Comparison of ENCODE assay signal across 10 mouse cellular contexts in the genomic region with DNA sequence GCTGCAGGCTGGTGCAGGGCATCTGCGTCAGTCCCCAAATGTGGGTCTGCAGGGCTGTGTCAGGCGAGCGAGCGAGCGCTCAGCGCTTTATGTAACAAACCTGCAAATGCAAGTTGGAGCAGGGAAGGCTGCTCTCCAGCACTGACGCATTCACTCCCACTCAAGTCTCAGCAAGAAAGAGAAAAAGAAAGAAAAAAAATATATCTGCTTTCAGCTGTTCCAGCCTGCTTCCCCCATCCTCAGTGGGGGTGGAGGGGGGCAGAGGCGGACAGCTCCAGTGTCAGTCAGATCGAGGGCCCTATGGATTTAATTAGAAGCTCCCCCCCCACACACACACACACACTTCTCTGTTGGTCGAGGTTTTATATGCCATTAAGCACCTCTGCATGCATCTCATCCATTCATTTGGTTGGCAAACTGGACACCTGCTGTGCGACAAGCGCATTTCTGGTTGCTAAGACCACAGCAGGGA. TPM values are rescaled to one million over a fixed set of nuclear protein-coding genes. Genes with fewer than 3 reads are reported as not detected.
A peak's percentile ranks its signal among the peaks of the same experiment; 100 is the strongest.
DNase-seq lines count a peak whose midpoint lies in the region; ATAC-seq lines count a peak whose summit lies in the region.
"Had no signal": no experiment of that assay in that cellular context is flagged by ENCODE, and none has a peak within 500 bp of the region (broad histone marks: within the 10 kb centered on the region; RNA-seq: fewer than 3 reads in every experiment).

No protein-coding gene starts in this region.

- intact Hi-C loops in heart, postnatal 10 days (cut with DNase I), result loop anchor here (5.0 kb wide), 1 partner anchor 61 kb away; no protein-coding TSS in a partner anchor

- no peak for DNase-seq in frontal cortex, postnatal 25 days (ENCODE audit: low spot score in 2 of 2)
- DNase-seq in layer of hippocampus, adult 9-11 months, result peak; percentile 82
- no peak for DNase-seq in adrenal gland, postnatal 36 days
- no peak for DNase-seq in heart, postnatal 10 days
- no peak for DNase-seq in lung, postnatal 10 days

- peak; percentile 55 for ATAC-seq in frontal cortex, adult (ENCODE audit: low TSS enrichment)
- ATAC-seq in embryonic facial prominence, embryonic 15.5 days (ENCODE audit: insufficient number of reproducible peaks, low FRiP score, low TSS enrichment, low read depth), result no peak
- 0 out of 2 replicates have a peak, but pooled peaks have one; percentile 1 for ATAC-seq in neural tube, embryonic 13.5 days (ENCODE audit: low read depth)

- 14% methylated on average over 12 of the region's 12 CpGs for WGBS in embryonic facial prominence, embryonic 15.5 days
- 16% methylated on average over 12 of the region's 12 CpGs for WGBS in neural tube, embryonic 13.5 days

- H3K27me3 ChIP-seq in embryonic facial prominence, embryonic 15.5 days, result peaks cover 22% of the 10 kb centered on the region
- peaks cover 28% of the 10 kb centered on the region for H3K27me3 ChIP-seq in neural tube, embryonic 13.5 days

- H3K9me3 ChIP-seq in embryonic facial prominence, embryonic 15.5 days (replicated peaks), result no peaks in the 10 kb centered on the region
- no peaks in the 10 kb centered on the region for H3K9me3 ChIP-seq in neural tube, embryonic 13.5 days

- no peak overlapping the region for H3K4me3 ChIP-seq in embryonic facial prominence, embryonic 15.5 days (replicated peaks)
- peak overlapping the region; percentile 54; the same call in 1 of the 2 replicates for H3K4me3 ChIP-seq in neural tube, embryonic 13.5 days

- no peaks in the 10 kb centered on the region for H3K36me3 ChIP-seq in embryonic facial prominence, embryonic 15.5 days
- H3K36me3 ChIP-seq in neural tube, embryonic 13.5 days, result no peaks in the 10 kb centered on the region

- peak overlapping the region; percentile 90; the same call in 1 of the 2 replicates for H3K4me2 ChIP-seq in embryonic facial prominence, embryonic 15.5 days (replicated peaks)
- H3K4me2 ChIP-seq in neural tube, embryonic 13.5 days, result peak overlapping the region; percentile 78

- H3K9ac ChIP-seq in embryonic facial prominence, embryonic 15.5 days, result no peak overlapping the region
- H3K9ac ChIP-seq in neural tube, embryonic 13.5 days, result peak overlapping the region; percentile 77

- H3K4me1 ChIP-seq in embryonic facial prominence, embryonic 15.5 days, result peaks cover 48% of the 10 kb centered on the region
- H3K4me1 ChIP-seq in neural tube, embryonic 13.5 days (replicated peaks), result peaks cover 52% of the 10 kb centered on the region

- H3K27ac ChIP-seq in embryonic facial prominence, embryonic 15.5 days (replicated peaks), result no peak overlapping the region
- H3K27ac ChIP-seq in neural tube, embryonic 13.5 days (replicated peaks), result no peak overlapping the region

RNA-seq across cellular contexts. Expression of a gene that starts 1.9 kb away (rescaled TPM):
- polyA plus RNA-seq in embryonic facial prominence, embryonic 15.5 days (2015; fragmentation: Nextera tagmentation; extraction: Ambion mirVana), result 13.2 and 13.7 TPM in 2 replicates
- polyA plus RNA-seq in neural tube, embryonic 13.5 days (2015; fragmentation: Nextera tagmentation; extraction: Ambion mirVana), result 17.8 and 17.9 TPM in 2 replicates
- total RNA-seq in adrenal gland, postnatal 36 days (2021), result 10 to 100 TPM; 26.2 to 35.5 TPM
- total RNA-seq in heart, postnatal 10 days (2021), result 1 to 10 TPM; 3.4 to 3.9 TPM

RNA-seq across cellular contexts. Expression of a gene that starts 28.3 kb away (rescaled TPM):
- polyA plus RNA-seq in embryonic facial prominence, embryonic 15.5 days (2015; fragmentation: Nextera tagmentation; extraction: Ambion mirVana), result not detected in 2 replicates
- not detected in 2 replicates for polyA plus RNA-seq in neural tube, embryonic 13.5 days (2015; fragmentation: Nextera tagmentation; extraction: Ambion mirVana)
- not detected for total RNA-seq in adrenal gland, postnatal 36 days (2021)
- total RNA-seq in heart, postnatal 10 days (2021), result not detected
- polyA plus RNA-seq: C2C12; heart, postnatal 0 days had no signal

RNA-seq across cellular contexts. Expression of a gene that starts 36.5 kb away (rescaled TPM):
- polyA plus RNA-seq in embryonic facial prominence, embryonic 15.5 days (2015; fragmentation: Nextera tagmentation; extraction: Ambion mirVana), result not detected in 2 replicates
- not detected in 2 replicates for polyA plus RNA-seq in neural tube, embryonic 13.5 days (2015; fragmentation: Nextera tagmentation; extraction: Ambion mirVana)
- 1 to 10 TPM; 1.0 to 1.4 TPM for total RNA-seq in adrenal gland, postnatal 36 days (2021)
- total RNA-seq in heart, postnatal 10 days (2021), result not detected
- polyA plus RNA-seq: heart, postnatal 0 days had no signal

Comparison
In these comparisons a context has a peak if more than half of its experiments do, and no peak if none do; other contexts are left out.
1. RNA of a gene that starts 1.9 kb away (total RNA-seq): 26.2 to 35.5 TPM in adrenal gland, postnatal 36 days; 3.4 to 3.9 TPM in heart, postnatal 10 days; every median in the first group is over 4 times any median in the second.